Mouse (Mus musculus): ENCODE results near the gene Plppr5.

GRCm38 (mm10) chr3:117728136-117728535 lies 153.5 kb downstream of the Plppr5 start:
- TF ChIP-seq CTCF (IDR thresholded peaks at IDR 0.05; ENCODE audit: control insufficient read depth, insufficient read depth, insufficient replicate concordance, low read depth, low read length) = no peak
- TF ChIP-seq POLR2A (IDR thresholded peaks at IDR 0.05; ENCODE audit: control insufficient read depth, low read depth, low read length) = no peak

Data from testis, adult 2 months (tissue).